Comparison of ENCODE assay signal across 12 mouse cellular contexts in genomic region chr11:51646245-51646644, GRCm38 (mm10). TPM values are rescaled to one million over a fixed set of nuclear protein-coding genes. Genes with fewer than 3 reads are reported as not detected.
DNase-seq lines count a peak whose midpoint lies in the region; ATAC-seq and TF ChIP-seq lines count a peak whose summit lies in the region.
"Had no signal": no experiment of that assay in that cellular context is flagged by ENCODE, and none has a peak within 500 bp of the region (broad histone marks: within the 10 kb centered on the region; RNA-seq: fewer than 3 reads in every experiment).

No protein-coding gene starts in this region.

- no peak overlapping the region for H3K4me3 ChIP-seq in hindbrain, embryonic 11.5 days (ENCODE audit: low read depth, low read length)
- no peak overlapping the region for H3K4me3 ChIP-seq in hindbrain, embryonic 14.5 days (replicated peaks; ENCODE audit: low read length)
- H3K4me3 ChIP-seq in lung, adult 2 months (replicated peaks; ENCODE audit: extremely low read depth, low read depth, low read length) = peak overlapping the region; percentile 3
- H3K4me3 ChIP-seq in E14TG2a.4 (replicated peaks; ENCODE audit: low read length) = peak overlapping the region; percentile 97
- H3K4me3 ChIP-seq in bone marrow, adult 2 months (replicated peaks; ENCODE audit: control insufficient read depth, low read depth, low read length) = no peak overlapping the region
- H3K4me3 ChIP-seq: hindbrain, embryonic 12.5 days; liver, embryonic 12.5 days had no signal

- WGBS in hindbrain, embryonic 11.5 days = 92% methylated on average over 7 of the region's 7 CpGs
- 86% methylated on average over 7 of the region's 7 CpGs for WGBS in hindbrain, embryonic 14.5 days
- WGBS in lung, adult 2 months = 60% methylated on average over 7 of the region's 7 CpGs
- 71% methylated on average over 7 of the region's 7 CpGs for WGBS in bone marrow, adult 2 months

- no peak for ATAC-seq in hindbrain, embryonic 11.5 days (ENCODE audit: low FRiP score)
- no peak for ATAC-seq in hindbrain, embryonic 14.5 days (ENCODE audit: low FRiP score)
- ATAC-seq: forebrain, postnatal 0 days; liver, embryonic 12.5 days had no signal

- H3K4me2 ChIP-seq in hindbrain, embryonic 11.5 days (replicated peaks; ENCODE audit: low read depth, low read length) = no peak overlapping the region
- H3K4me2 ChIP-seq in hindbrain, embryonic 14.5 days (replicated peaks) = no peak overlapping the region
- H3K4me2 ChIP-seq: hindbrain, embryonic 12.5 days; liver, embryonic 12.5 days had no signal

- H3K27ac ChIP-seq in hindbrain, embryonic 11.5 days (ENCODE audit: low read depth, low read length) = 0 out of 2 replicates have a peak overlapping the region, but pooled peaks have one; percentile 5
- H3K27ac ChIP-seq in hindbrain, embryonic 14.5 days = no peak overlapping the region
- peak overlapping the region; percentile 57 for H3K27ac ChIP-seq in bone marrow, adult 2 months (ENCODE audit: control insufficient read depth, insufficient read depth, low read depth, low read length, poor library complexity)
- H3K27ac ChIP-seq: liver, embryonic 12.5 days had no signal

- no peaks in the 10 kb centered on the region for H3K36me3 ChIP-seq in hindbrain, embryonic 11.5 days (ENCODE audit: control insufficient read depth, insufficient read depth, low read length)
- no peaks in the 10 kb centered on the region for H3K36me3 ChIP-seq in hindbrain, embryonic 14.5 days (replicated peaks; ENCODE audit: control insufficient read depth, insufficient read depth)
- peaks cover 76% of the 10 kb centered on the region for H3K36me3 ChIP-seq in E14TG2a.4 (ENCODE audit: insufficient read depth, low read length)
- H3K36me3 ChIP-seq: hindbrain, embryonic 12.5 days had no signal

- no peak for TF ChIP-seq POLR2A in lung, adult 2 months (IDR thresholded peaks at IDR 0.05; ENCODE audit: borderline replicate concordance, extremely low read depth, low read depth, low read length)
- no peak for TF ChIP-seq POLR2A in bone marrow, adult 2 months (IDR thresholded peaks at IDR 0.05; ENCODE audit: borderline replicate concordance, control insufficient read depth, low read depth, low read length)

- no peak for DNase-seq in hindbrain, embryonic 11.5 days (ENCODE audit: low spot score)
- DNase-seq in hindbrain, embryonic 14.5 days (ENCODE audit: low spot score) = no peak
- no peak for DNase-seq in lung, adult 2 months
- no peak for DNase-seq in lung, postnatal 14 days
- DNase-seq in cerebellum, adult 8-10 months = no peak
- DNase-seq: forebrain, postnatal 0 days; gastrocnemius, postnatal 36 days; right cerebral cortex, postnatal 4 days had no signal

- H3K9me3 ChIP-seq in hindbrain, embryonic 11.5 days (ENCODE audit: control insufficient read depth, low read length) = no peaks in the 10 kb centered on the region
- no peaks in the 10 kb centered on the region for H3K9me3 ChIP-seq in hindbrain, embryonic 14.5 days (ENCODE audit: control insufficient read depth, low read length)
- H3K9me3 ChIP-seq in E14TG2a.4 (ENCODE audit: low read length) = no peaks in the 10 kb centered on the region
- H3K9me3 ChIP-seq: hindbrain, embryonic 12.5 days; liver, embryonic 12.5 days had no signal

- H3K4me1 ChIP-seq in hindbrain, embryonic 11.5 days (replicated peaks; ENCODE audit: control insufficient read depth, insufficient read depth, low read length) = peaks cover 19% of the 10 kb centered on the region
- peaks cover 23% of the 10 kb centered on the region for H3K4me1 ChIP-seq in hindbrain, embryonic 14.5 days (replicated peaks; ENCODE audit: control insufficient read depth, insufficient read depth, low read length)
- H3K4me1 ChIP-seq in lung, adult 2 months (ENCODE audit: control insufficient read depth, insufficient read depth, low read length) = peaks cover 20% of the 10 kb centered on the region
- peaks cover 87% of the 10 kb centered on the region for H3K4me1 ChIP-seq in E14TG2a.4 (replicated peaks; ENCODE audit: low read depth, low read length)
- H3K4me1 ChIP-seq in bone marrow, adult 2 months (ENCODE audit: control insufficient read depth, insufficient read depth, low read length) = peaks cover 7% of the 10 kb centered on the region

- H3K27me3 ChIP-seq in hindbrain, embryonic 11.5 days (ENCODE audit: control insufficient read depth, insufficient read depth, low read length) = peaks cover 10% of the 10 kb centered on the region
- H3K27me3 ChIP-seq in hindbrain, embryonic 14.5 days (ENCODE audit: control insufficient read depth, insufficient read depth, low read length) = peaks cover 14% of the 10 kb centered on the region; the same call in 1 of the 2 replicates
- no peaks in the 10 kb centered on the region for H3K27me3 ChIP-seq in E14TG2a.4 (ENCODE audit: insufficient read depth, low read length)

- H3K9ac ChIP-seq in hindbrain, embryonic 11.5 days (ENCODE audit: low read depth, low read length) = no peak overlapping the region
- H3K9ac ChIP-seq in hindbrain, embryonic 14.5 days = no peak overlapping the region
- H3K9ac ChIP-seq: forebrain, postnatal 0 days; hindbrain, embryonic 12.5 days; liver, embryonic 12.5 days had no signal

- TF ChIP-seq CTCF in lung, adult 2 months (IDR thresholded peaks at IDR 0.05; ENCODE audit: insufficient read depth, low read length) = no peak
- no peak for TF ChIP-seq CTCF in E14TG2a.4 (conservative IDR thresholded peaks at IDR 0.05; ENCODE audit: low read length)
- no peak for TF ChIP-seq CTCF in bone marrow, adult 2 months (IDR thresholded peaks at IDR 0.05; ENCODE audit: control insufficient read depth, insufficient read depth, low read length)

RNA-seq across cellular contexts. Expression of gene N4bp3, which starts 4.4 kb away (rescaled TPM):
- polyA plus RNA-seq in hindbrain, embryonic 11.5 days (2014; fragmentation: Nextera tagmentation; extraction: Ambion mirVana) = 6.6 and 6.9 TPM in 2 replicates
- 19.9 and 22.4 TPM in 2 replicates for polyA plus RNA-seq in hindbrain, embryonic 14.5 days (2014; fragmentation: Nextera tagmentation; extraction: Ambion mirVana)
- polyA plus RNA-seq in lung, adult 2 months (2012; rRNA removed) = 43.7 and 45.9 TPM in 2 replicates
- polyA plus RNA-seq in bone marrow, adult 2 months (2011; ENCODE audit: insufficient read depth, insufficient read length, low replicate concordance, missing spikeins) = 2.7 and 5.7 TPM in 2 replicates

RNA-seq across cellular contexts. Expression of gene D930048N14Rik, which starts 4.5 kb away (rescaled TPM):
- 0.73 and 1.2 TPM in 2 replicates for polyA plus RNA-seq in hindbrain, embryonic 11.5 days (2014; fragmentation: Nextera tagmentation; extraction: Ambion mirVana)
- 1.1 and 1.2 TPM in 2 replicates for polyA plus RNA-seq in hindbrain, embryonic 14.5 days (2014; fragmentation: Nextera tagmentation; extraction: Ambion mirVana)
- polyA plus RNA-seq in lung, adult 2 months (2012; rRNA removed) = 9.1 and 13.2 TPM in 2 replicates
- polyA plus RNA-seq in bone marrow, adult 2 months (2011; ENCODE audit: insufficient read depth, insufficient read length, low replicate concordance, missing spikeins) = 0.29 and 0.72 TPM in 2 replicates

RNA-seq across cellular contexts. Expression of gene Rmnd5b, which starts 10.5 kb away (rescaled TPM):
- polyA plus RNA-seq in hindbrain, embryonic 11.5 days (2014; fragmentation: Nextera tagmentation; extraction: Ambion mirVana) = 42.5 and 43.7 TPM in 2 replicates
- 77.7 and 78.4 TPM in 2 replicates for polyA plus RNA-seq in hindbrain, embryonic 14.5 days (2014; fragmentation: Nextera tagmentation; extraction: Ambion mirVana)
- polyA plus RNA-seq in lung, adult 2 months (2012; rRNA removed) = 64.9 and 65.8 TPM in 2 replicates
- polyA plus RNA-seq in bone marrow, adult 2 months (2011; ENCODE audit: insufficient read depth, insufficient read length, low replicate concordance, missing spikeins) = 14.8 and 19.3 TPM in 2 replicates

RNA-seq across cellular contexts. Expression of gene Nhp2, which starts 26.7 kb away (rescaled TPM):
- polyA plus RNA-seq in hindbrain, embryonic 11.5 days (2014; fragmentation: Nextera tagmentation; extraction: Ambion mirVana) = 154 and 156 TPM in 2 replicates
- polyA plus RNA-seq in hindbrain, embryonic 14.5 days (2014; fragmentation: Nextera tagmentation; extraction: Ambion mirVana) = 103 and 118 TPM in 2 replicates
- polyA plus RNA-seq in lung, adult 2 months (2012; rRNA removed) = 22.6 and 33.3 TPM in 2 replicates
- 58.3 and 118 TPM in 2 replicates for polyA plus RNA-seq in bone marrow, adult 2 months (2011; ENCODE audit: insufficient read depth, insufficient read length, low replicate concordance, missing spikeins)

RNA-seq across cellular contexts. Expression of gene Hnrnpab, which starts 39.6 kb away (rescaled TPM):
- polyA plus RNA-seq in hindbrain, embryonic 11.5 days (2014; fragmentation: Nextera tagmentation; extraction: Ambion mirVana) = 777 and 822 TPM in 2 replicates
- polyA plus RNA-seq in hindbrain, embryonic 14.5 days (2014; fragmentation: Nextera tagmentation; extraction: Ambion mirVana) = 399 and 421 TPM in 2 replicates
- polyA plus RNA-seq in lung, adult 2 months (2012; rRNA removed) = 174 and 289 TPM in 2 replicates
- polyA plus RNA-seq in bone marrow, adult 2 months (2011; ENCODE audit: insufficient read depth, insufficient read length, low replicate concordance, missing spikeins) = 188 and 198 TPM in 2 replicates

Comparison
In these comparisons a context has a peak if more than half of its experiments do, and no peak if none do; other contexts are left out.
1. H3K4me3 ChIP-seq: peak in lung, adult 2 months (single experiment) and E14TG2a.4 (single experiment); none in hindbrain, embryonic 11.5 days (single experiment), hindbrain, embryonic 14.5 days (single experiment) and bone marrow, adult 2 months (single experiment).